Mouse (Mus musculus): ENCODE measurements around the gene Zdhhc25. TPM values are rescaled to one million over a fixed set of nuclear protein-coding genes. Genes with fewer than 3 reads are reported as not detected.

Zdhhc25 gene
- polyA plus RNA-seq, 1 experiment, result not detected

DNA sequence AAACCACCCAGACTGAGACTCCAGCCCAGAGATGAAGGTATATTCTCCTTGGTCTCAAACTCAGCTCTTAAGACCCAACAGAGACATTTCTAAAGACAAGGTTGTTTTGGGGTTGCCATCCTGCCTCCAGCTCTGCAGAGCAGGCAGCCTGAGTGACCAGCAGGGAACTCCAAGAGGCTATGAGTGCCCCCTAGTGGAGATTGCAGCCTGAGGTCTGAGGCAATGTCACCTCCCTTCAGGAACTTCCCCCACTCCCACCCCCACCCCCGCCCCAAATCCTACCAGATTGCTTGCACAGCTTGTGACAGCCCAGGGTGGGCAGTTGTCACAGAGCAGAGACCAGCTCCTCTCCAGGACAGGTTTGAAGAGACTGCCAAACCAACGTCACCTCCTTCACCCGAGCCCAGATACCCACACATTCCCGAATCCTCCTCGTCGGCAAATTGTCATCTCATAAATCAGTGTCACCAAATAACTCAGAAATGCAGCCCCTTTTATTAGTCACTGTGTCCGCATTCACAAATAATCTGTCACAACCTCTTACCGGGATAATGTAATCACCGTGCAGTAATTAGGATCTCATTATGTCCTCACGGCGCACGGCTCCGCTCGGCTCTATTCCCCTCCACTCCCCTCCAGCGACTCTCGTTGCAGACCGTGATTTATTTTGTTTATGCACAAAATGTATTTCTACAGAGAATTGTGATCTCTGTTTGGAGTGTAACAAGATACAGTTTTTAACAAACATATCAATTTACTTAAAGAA is 18.1 kb downstream of the Zdhhc25 start:
- Histone ChIP-seq H3K4me1 (ENCODE audit: control insufficient read depth, insufficient read depth, low read length) (peaks cover 11% of the 10 kb centered on the region), H3K27me3 (ENCODE audit: control insufficient read depth, insufficient read depth, low read length) (no peaks in the 10 kb centered on the region), H3K4me3 (replicated peaks; ENCODE audit: insufficient read depth, low read depth, low read length) (no peak overlapping the region), H3K27ac (ENCODE audit: insufficient read depth, low read length) (peak overlapping the region; percentile 32)
- peak; percentile 90 to 92 for DNase-seq
- WGBS, result 16% methylated on average over 17 of the region's 17 CpGs
- TF ChIP-seq CTCF (IDR thresholded peaks at IDR 0.05; ENCODE audit: borderline replicate concordance, insufficient read depth, low read depth, low read length) (peak; percentile 83), POLR2A (IDR thresholded peaks at IDR 0.05; ENCODE audit: borderline replicate concordance, insufficient read depth, low read length) (no peak)

DNA sequence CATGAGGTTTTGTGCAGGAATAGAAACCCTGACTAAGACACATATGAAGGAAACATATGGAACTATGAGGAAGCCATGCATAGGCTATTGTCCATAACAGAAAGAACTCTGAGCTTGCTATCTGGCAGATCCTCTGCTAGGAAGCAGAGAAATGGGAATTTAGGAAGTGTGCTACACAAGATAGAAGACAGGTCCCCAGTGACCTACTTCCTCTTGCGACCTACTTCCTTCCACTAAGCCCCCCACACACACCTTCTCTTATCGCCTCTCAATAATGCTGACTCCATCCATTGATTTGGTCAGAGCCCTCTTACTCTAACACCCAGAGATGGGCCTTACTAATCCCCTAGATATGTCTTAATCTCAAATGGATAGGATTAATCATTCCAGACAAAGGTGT is 19.9 kb downstream of the Zdhhc25 start:
- 93% methylated on average over 2 of the region's 2 CpGs for WGBS
- Histone ChIP-seq H3K4me1 (ENCODE audit: control insufficient read depth, insufficient read depth, low read length) (peaks cover 11% of the 10 kb centered on the region), H3K27me3 (ENCODE audit: control insufficient read depth, insufficient read depth, low read length) (no peaks in the 10 kb centered on the region), H3K27ac (ENCODE audit: insufficient read depth, low read length) (no peak overlapping the region), H3K4me3 (replicated peaks; ENCODE audit: insufficient read depth, low read depth, low read length) (no peak overlapping the region)
- no peak for TF ChIP-seq CTCF (IDR thresholded peaks at IDR 0.05; ENCODE audit: borderline replicate concordance, insufficient read depth, low read depth, low read length)
- TF ChIP-seq POLR2A (IDR thresholded peaks at IDR 0.05; ENCODE audit: borderline replicate concordance, insufficient read depth, low read length), result no peak
- DNase-seq, result no peak

DNA sequence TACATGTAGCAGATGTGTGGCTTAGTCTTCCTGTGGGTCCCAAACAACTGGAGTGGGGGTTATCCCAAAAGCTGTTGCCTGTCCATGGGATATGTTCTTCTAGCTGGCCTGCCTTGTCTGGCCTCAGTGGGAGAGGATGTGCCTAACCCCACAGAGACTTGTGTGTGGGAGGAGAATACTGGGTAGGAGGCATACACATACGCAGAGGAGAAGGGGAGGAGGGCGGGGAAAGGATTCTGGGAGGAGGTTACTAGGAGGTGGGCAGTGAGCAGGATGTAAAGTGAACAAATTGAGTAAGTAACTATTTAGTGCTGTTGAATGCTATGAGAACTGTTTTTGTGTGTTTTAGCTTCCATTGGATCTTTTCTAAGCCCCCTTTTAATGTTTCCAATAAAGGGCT is 23.8 kb downstream of the Zdhhc25 start:
- H3K4me3 ChIP-seq (replicated peaks; ENCODE audit: insufficient read depth, low read depth, low read length), result no peak overlapping the region
- H3K4me1 ChIP-seq (ENCODE audit: control insufficient read depth, insufficient read depth, low read length), result peaks cover 2% of the 10 kb centered on the region; the same call in 1 of the 2 replicates
- 100% methylated on average over 2 of the region's 2 CpGs for WGBS
- TF ChIP-seq POLR2A (IDR thresholded peaks at IDR 0.05; ENCODE audit: borderline replicate concordance, insufficient read depth, low read length), result no peak
- TF ChIP-seq CTCF (IDR thresholded peaks at IDR 0.05; ENCODE audit: borderline replicate concordance, insufficient read depth, low read depth, low read length), result no peak
- no peaks in the 10 kb centered on the region for H3K27me3 ChIP-seq (ENCODE audit: control insufficient read depth, insufficient read depth, low read length)
- DNase-seq, result no peak
- H3K27ac ChIP-seq (ENCODE audit: insufficient read depth, low read length), result no peak overlapping the region

DNA sequence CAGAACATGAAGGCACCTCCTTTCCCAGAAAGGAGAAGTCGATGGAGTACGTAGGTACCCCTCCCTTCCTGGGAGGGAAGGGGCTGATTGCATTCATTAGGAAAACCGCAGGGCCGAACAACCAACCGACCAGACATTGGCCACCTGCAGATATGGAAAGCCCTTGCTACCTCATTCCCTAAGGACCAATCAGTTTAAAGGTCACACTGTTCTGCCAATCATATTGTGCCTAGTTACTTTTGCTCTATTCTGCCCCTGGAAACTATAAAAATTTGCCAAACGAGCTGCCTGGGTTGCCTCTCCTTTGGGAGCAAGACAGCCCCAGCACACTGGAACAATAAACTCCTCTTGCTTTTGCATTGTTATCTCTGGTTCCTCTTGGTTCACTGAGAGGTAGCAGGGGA is 24.8 kb downstream of the Zdhhc25 start:
- TF ChIP-seq POLR2A (IDR thresholded peaks at IDR 0.05; ENCODE audit: borderline replicate concordance, insufficient read depth, low read length) (no peak), CTCF (IDR thresholded peaks at IDR 0.05; ENCODE audit: borderline replicate concordance, insufficient read depth, low read depth, low read length) (no peak)
- 79% methylated on average over 6 of the region's 6 CpGs for WGBS
- DNase-seq, result no peak

DNA sequence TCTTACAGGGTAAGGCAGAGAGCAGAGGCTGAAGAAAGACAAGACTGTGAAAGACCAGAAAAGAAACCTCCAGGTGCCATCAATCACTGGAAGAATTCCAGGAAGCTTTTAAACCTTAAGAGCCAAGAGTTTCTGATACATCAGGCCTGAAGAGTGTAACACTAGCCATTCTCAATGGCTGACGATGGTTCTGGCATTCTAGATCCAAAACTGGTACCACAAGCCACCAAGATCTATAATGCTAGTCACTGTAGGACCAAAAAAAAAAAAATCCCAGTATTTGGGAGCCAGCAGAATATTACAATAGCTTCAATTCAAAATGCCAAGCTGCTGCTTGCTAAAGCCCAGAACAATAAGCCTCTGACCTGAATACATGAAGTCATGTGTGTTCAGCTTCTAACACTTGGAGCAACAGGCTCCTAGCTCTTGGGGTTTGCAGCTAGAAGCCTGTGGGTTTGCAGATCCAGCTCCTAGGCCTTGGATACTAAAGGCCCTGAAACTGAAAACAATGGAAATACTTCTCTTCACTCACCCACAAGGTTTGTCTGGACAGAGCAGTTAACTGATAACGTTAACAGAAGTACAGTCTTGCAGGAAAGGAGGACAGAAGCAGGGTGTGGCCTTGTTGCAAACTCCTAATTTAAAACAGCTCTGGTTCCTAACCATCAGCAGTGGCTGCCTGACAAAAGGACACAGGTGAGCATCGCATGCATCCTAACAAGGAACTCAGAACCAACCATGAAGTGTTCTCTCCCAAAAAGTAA is 25.4 kb downstream of the Zdhhc25 start:
- H3K4me3 ChIP-seq (replicated peaks; ENCODE audit: insufficient read depth, low read depth, low read length), result no peak overlapping the region
- 92% methylated on average over 3 of the region's 3 CpGs for WGBS
- TF ChIP-seq POLR2A (IDR thresholded peaks at IDR 0.05; ENCODE audit: borderline replicate concordance, insufficient read depth, low read length), result no peak
- no peak for TF ChIP-seq CTCF (IDR thresholded peaks at IDR 0.05; ENCODE audit: borderline replicate concordance, insufficient read depth, low read depth, low read length)

More for the DNA sequence above, 24.8 kb downstream of the Zdhhc25 start:
- H3K27ac ChIP-seq (ENCODE audit: insufficient read depth, low read length), result no peak overlapping the region
- no peaks in the 10 kb centered on the region for H3K4me1 ChIP-seq (ENCODE audit: control insufficient read depth, insufficient read depth, low read length)
- H3K27me3 ChIP-seq (ENCODE audit: control insufficient read depth, insufficient read depth, low read length), result no peaks in the 10 kb centered on the region
- no peak overlapping the region for H3K4me3 ChIP-seq (replicated peaks; ENCODE audit: insufficient read depth, low read depth, low read length)

DNA sequence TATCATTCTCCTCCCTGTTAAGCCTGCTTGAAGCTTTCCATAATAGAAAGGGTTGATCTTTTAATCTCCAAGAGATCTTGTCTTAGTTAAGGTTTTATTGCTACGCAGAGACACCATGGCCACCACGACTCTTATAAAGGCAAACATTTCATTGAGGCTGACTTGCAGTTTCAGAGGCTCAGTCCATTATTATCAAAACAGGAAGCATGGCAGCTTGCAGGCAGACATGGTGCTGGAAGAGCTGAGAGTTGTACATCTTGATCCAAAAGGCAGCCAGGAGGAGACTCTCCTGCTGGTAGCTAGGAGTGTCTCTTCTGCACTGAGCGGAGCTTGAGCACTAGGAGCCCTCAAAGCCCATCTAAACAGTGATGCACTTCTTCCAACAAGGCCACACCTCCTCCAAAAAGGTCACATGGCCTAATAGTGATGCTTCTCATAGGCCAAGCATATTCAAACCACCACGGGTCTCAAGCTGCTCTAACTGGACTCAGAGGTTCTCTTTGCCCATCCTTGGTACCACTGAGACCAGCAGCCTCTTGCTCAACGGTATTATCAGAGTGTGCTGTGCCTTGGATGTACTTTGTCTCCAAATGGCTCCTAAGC is 26.9 kb downstream of the Zdhhc25 start:
- H3K4me1 ChIP-seq (ENCODE audit: control insufficient read depth, insufficient read depth, low read length), result no peaks in the 10 kb centered on the region
- TF ChIP-seq POLR2A (IDR thresholded peaks at IDR 0.05; ENCODE audit: borderline replicate concordance, insufficient read depth, low read length) (no peak), CTCF (IDR thresholded peaks at IDR 0.05; ENCODE audit: borderline replicate concordance, insufficient read depth, low read depth, low read length) (no peak)
- WGBS, result 89% methylated on average over 5 of the region's 5 CpGs
- no peak for DNase-seq
- no peak overlapping the region for H3K4me3 ChIP-seq (replicated peaks; ENCODE audit: insufficient read depth, low read depth, low read length)
- no peak overlapping the region for H3K27ac ChIP-seq (ENCODE audit: insufficient read depth, low read length)
- no peaks in the 10 kb centered on the region for H3K27me3 ChIP-seq (ENCODE audit: control insufficient read depth, insufficient read depth, low read length)

More for the DNA sequence above, 25.4 kb downstream of the Zdhhc25 start:
- H3K27ac ChIP-seq (ENCODE audit: insufficient read depth, low read length), result no peak overlapping the region
- no peaks in the 10 kb centered on the region for H3K4me1 ChIP-seq (ENCODE audit: control insufficient read depth, insufficient read depth, low read length)
- no peak for DNase-seq
- H3K27me3 ChIP-seq (ENCODE audit: control insufficient read depth, insufficient read depth, low read length), result no peaks in the 10 kb centered on the region

DNA sequence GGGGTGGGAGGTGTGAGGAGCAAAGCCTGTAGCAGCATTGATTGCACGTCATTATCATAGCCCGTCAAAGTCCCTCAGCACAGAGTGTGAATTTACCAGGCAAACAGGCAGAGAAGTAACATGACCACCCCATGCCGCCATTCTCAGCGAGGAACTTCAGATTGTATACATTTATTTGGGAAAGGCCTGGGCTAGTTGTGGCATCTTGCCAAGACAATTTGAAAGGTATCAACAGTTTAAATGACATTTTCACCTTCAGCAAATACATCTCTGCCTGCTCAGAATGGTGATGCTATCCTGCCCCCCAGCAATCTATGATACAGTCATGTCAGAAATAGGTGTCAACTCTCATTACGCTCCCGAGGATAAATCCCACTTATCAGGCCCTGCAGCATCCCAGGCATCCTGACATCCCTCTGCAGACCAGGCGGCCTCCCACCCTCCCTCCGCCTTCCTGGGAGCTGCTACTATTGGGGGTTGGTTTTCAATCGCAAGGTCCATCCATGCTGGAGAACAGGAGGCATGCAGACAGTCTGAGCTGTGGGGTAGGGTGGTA is 28.8 kb downstream of the Zdhhc25 start:
- TF ChIP-seq POLR2A (IDR thresholded peaks at IDR 0.05; ENCODE audit: borderline replicate concordance, insufficient read depth, low read length) (no peak), CTCF (IDR thresholded peaks at IDR 0.05; ENCODE audit: borderline replicate concordance, insufficient read depth, low read depth, low read length) (no peak)
- 87% methylated on average over 9 of the region's 9 CpGs for WGBS
- no peaks in the 10 kb centered on the region for H3K4me1 ChIP-seq (ENCODE audit: control insufficient read depth, insufficient read depth, low read length)
- no peaks in the 10 kb centered on the region for H3K27me3 ChIP-seq (ENCODE audit: control insufficient read depth, insufficient read depth, low read length)
- no peak overlapping the region for H3K4me3 ChIP-seq (replicated peaks; ENCODE audit: insufficient read depth, low read depth, low read length)
- DNase-seq, result no peak
- H3K27ac ChIP-seq (ENCODE audit: insufficient read depth, low read length), result no peak overlapping the region
